ENCODE assay signal across 17 mouse cellular contexts in genomic region chr12:83361801-83362200, GRCm38 (mm10).
"Had no signal": no experiment of that assay in that cellular context is flagged by ENCODE, and none has a peak within 500 bp of the region (broad histone marks: within the 10 kb centered on the region; RNA-seq: fewer than 3 reads in every experiment).

No protein-coding gene starts in this region.

- ATAC-seq: lung, postnatal 0 days; midbrain, embryonic 16.5 days had no signal

- H3K36me3 ChIP-seq: limb, embryonic 12.5 days; limb, embryonic 15.5 days; neural tube, embryonic 13.5 days had no signal

- H3K9me3 ChIP-seq: limb, embryonic 15.5 days; liver, embryonic 13.5 days had no signal

- H3K4me3 ChIP-seq: limb, embryonic 12.5 days; limb, embryonic 15.5 days; liver, embryonic 13.5 days; myocyte; neural tube, embryonic 13.5 days had no signal

- H3K27ac ChIP-seq: limb, embryonic 12.5 days; limb, embryonic 15.5 days; liver, embryonic 13.5 days; macrophage; neural tube, embryonic 13.5 days had no signal

- H3K9ac ChIP-seq: limb, embryonic 12.5 days; limb, embryonic 15.5 days; liver, embryonic 13.5 days; lung, embryonic 14.5 days; neural tube, embryonic 13.5 days had no signal

- H3K27me3 ChIP-seq: limb, embryonic 12.5 days; limb, embryonic 15.5 days; liver, embryonic 13.5 days; neural tube, embryonic 13.5 days had no signal

- H3K4me1 ChIP-seq: limb, embryonic 12.5 days; limb, embryonic 15.5 days; liver, embryonic 13.5 days; neural tube, embryonic 13.5 days had no signal

- DNase-seq: kidney, adult 8-10 months; kidney, postnatal 14 days; kidney, postnatal 4 days; left cerebral cortex, postnatal 4 days; liver, embryonic 13.5 days; lung, embryonic 14.5 days; retina, postnatal 1 day; right cerebral cortex, postnatal 25 days; thymus, adult 18-20 months; thymus, postnatal 36 days had no signal

- H3K4me2 ChIP-seq: limb, embryonic 12.5 days; limb, embryonic 15.5 days; liver, embryonic 13.5 days; lung, embryonic 14.5 days; neural tube, embryonic 13.5 days had no signal
